Mouse (Mus musculus) left cerebral cortex, postnatal 36 days (tissue): Measurements from ENCODE around the gene Ust. TPM values are rescaled to one million over a fixed set of nuclear protein-coding genes. Genes with fewer than 3 reads are reported as not detected.
"Not testable (repeated sequence)": the region's sequence is repeated elsewhere in the genome, so short reads cannot be mapped to it uniquely, and the experiment has no call there.

ENCODE experiments used
- DNase-seq, 2 experiments: peaks; one replicate each; pipeline ENCODE4 v3.0.0; 2021 to 2022; ENCODE audit warnings: low spot score in 2 of 2, mixed read lengths in 1 of 2
- intact Hi-C: fragments of 180-260 bp; cut with DNase I; formaldehyde crosslinking; loops from one replicate; pipeline ENCODE4 v1.15.1; 2025
- total RNA-seq, 2 experiments: library from RNA; stranded (reverse); gene quantifications; 2 replicates each; pipeline ENCODE4 v1.2.3; 2021

Gene Ust
- 10 to 100 TPM; 21.0 to 24.6 TPM for total RNA-seq

GRCm38 (mm10) chr10:8518141-8519013 lies at the start of gene Ust:
Gene Ust, minus strand, starts transcription at chr10:8518825.
- peak; percentile 59 to 61 for DNase-seq
- intact Hi-C loops = loop anchor here (2.0 to 5.0 kb wide), 2 partner anchors 196 to 276 kb away; no protein-coding TSS in a partner anchor

- DNase-seq = no peak
- intact Hi-C loops = no loop called here
Measured at GRCm38 (mm10) chr10:8561366-8561765, 42.7 kb upstream of the Ust start.

GRCm38 (mm10) chr10:8559566-8559965 lies 40.9 kb upstream of the Ust start:
- DNase-seq = not testable (repeated sequence)

GRCm38 (mm10) chr10:8552239-8552638 lies 33.6 kb upstream of the Ust start:
- intact Hi-C loops, DNase-seq: not testable (repeated sequence)

More at GRCm38 (mm10) chr10:8559566-8559965, 40.9 kb upstream of the Ust start:
- intact Hi-C loops = not testable (repeated sequence)

GRCm38 (mm10) chr10:8551601-8552000 lies 33.0 kb upstream of the Ust start:
- DNase-seq = not testable (repeated sequence)

GRCm38 (mm10) chr10:8541514-8541913 lies 22.9 kb upstream of the Ust start:
- no peak for DNase-seq
- intact Hi-C loops = no loop called here

More at GRCm38 (mm10) chr10:8551601-8552000, 33.0 kb upstream of the Ust start:
- intact Hi-C loops = not testable (repeated sequence)

- intact Hi-C loops = no loop called here
Measured at GRCm38 (mm10) chr10:8535445-8535844, 16.8 kb upstream of the Ust start.

GRCm38 (mm10) chr10:8531651-8532050 lies 13.0 kb upstream of the Ust start:
- intact Hi-C loops = no loop called here
- DNase-seq = no peak

More at GRCm38 (mm10) chr10:8535445-8535844, 16.8 kb upstream of the Ust start:
- no peak for DNase-seq

- no peak for DNase-seq
- intact Hi-C loops = no loop called here
Measured at GRCm38 (mm10) chr10:8530505-8531051, 12.0 kb upstream of the Ust start.

GRCm38 (mm10) chr10:8529173-8529572 lies 10.5 kb upstream of the Ust start:
- intact Hi-C loops = loop anchor here (10.0 kb wide), 1 partner anchor 186 kb away; no protein-coding TSS in a partner anchor
- DNase-seq = no peak

GRCm38 (mm10) chr10:8525354-8525753 lies 6.7 kb upstream of the Ust start:
- DNase-seq = no peak
- intact Hi-C loops = loop anchor here (10.0 kb wide), 1 partner anchor 189 kb away; no protein-coding TSS in a partner anchor

- intact Hi-C loops = loop anchor here (10.0 kb wide), 1 partner anchor 193 kb away; no protein-coding TSS in a partner anchor
- no peak for DNase-seq
Measured at GRCm38 (mm10) chr10:8521536-8521935, 2.9 kb upstream of the Ust start.

- intact Hi-C loops = loop anchor here (10.0 kb wide), 1 partner anchor 194 kb away; no protein-coding TSS in a partner anchor
- no peak for DNase-seq
Measured at GRCm38 (mm10) chr10:8520766-8521395, 2.3 kb upstream of the Ust start.

GRCm38 (mm10) chr10:8519014-8519491 lies 428 bp upstream of the Ust start:
- no peak for DNase-seq
- intact Hi-C loops = loop anchor here (2.0 to 5.0 kb wide), 2 partner anchors 196 to 277 kb away; no protein-coding TSS in a partner anchor

- DNase-seq = no peak
- intact Hi-C loops = loop anchor here (2.0 to 5.0 kb wide), 2 partner anchors 195 to 275 kb away; no protein-coding TSS in a partner anchor
Measured at GRCm38 (mm10) chr10:8517591-8518140, 959 bp downstream of the Ust start.

GRCm38 (mm10) chr10:8516916-8517524 lies 1.6 kb downstream of the Ust start:
- no peak for DNase-seq
- intact Hi-C loops = loop anchor here (5.0 kb wide), 1 partner anchor 275 kb away; no protein-coding TSS in a partner anchor

- intact Hi-C loops = no loop called here
- DNase-seq = no peak
Measured at GRCm38 (mm10) chr10:8513690-8514089, 4.9 kb downstream of the Ust start.

- DNase-seq = no peak
- intact Hi-C loops = no loop called here
Measured at GRCm38 (mm10) chr10:8512222-8512621, 6.4 kb downstream of the Ust start.

GRCm38 (mm10) chr10:8511760-8512159 lies 6.9 kb downstream of the Ust start:
- no peak for DNase-seq
- intact Hi-C loops = no loop called here
